Mouse (Mus musculus): ENCODE results near the gene Megf8.

- TF ChIP-seq HCFC1 (IDR thresholded peaks at IDR 0.05; ENCODE audit: borderline replicate concordance, insufficient read depth, low read length) = no peak
- no peak for TF ChIP-seq ZNF384 (IDR thresholded peaks at IDR 0.05; ENCODE audit: low read depth, low read length)
- no peak for TF ChIP-seq MAFK (IDR thresholded peaks at IDR 0.05; ENCODE audit: insufficient read depth, low read depth, low read length)
- TF ChIP-seq CHD2 (IDR thresholded peaks at IDR 0.05; ENCODE audit: low read depth, low read length) = no peak
Measured at GRCm38 (mm10) chr7:25275555-25276298, 41.2 kb upstream of the Megf8 start.
